Mouse (Mus musculus) retina, postnatal 1 day (tissue): ENCODE results near the gene Scaf8.
"Not testable (repeated sequence)": the region's sequence is repeated elsewhere in the genome, so short reads cannot be mapped to it uniquely, and the experiment has no call there.

Source experiments
- DNase-seq: peaks from one replicate; pipeline ENCODE4 v3.0.0-alpha.2; 2012

Scaf8 gene

DNA sequence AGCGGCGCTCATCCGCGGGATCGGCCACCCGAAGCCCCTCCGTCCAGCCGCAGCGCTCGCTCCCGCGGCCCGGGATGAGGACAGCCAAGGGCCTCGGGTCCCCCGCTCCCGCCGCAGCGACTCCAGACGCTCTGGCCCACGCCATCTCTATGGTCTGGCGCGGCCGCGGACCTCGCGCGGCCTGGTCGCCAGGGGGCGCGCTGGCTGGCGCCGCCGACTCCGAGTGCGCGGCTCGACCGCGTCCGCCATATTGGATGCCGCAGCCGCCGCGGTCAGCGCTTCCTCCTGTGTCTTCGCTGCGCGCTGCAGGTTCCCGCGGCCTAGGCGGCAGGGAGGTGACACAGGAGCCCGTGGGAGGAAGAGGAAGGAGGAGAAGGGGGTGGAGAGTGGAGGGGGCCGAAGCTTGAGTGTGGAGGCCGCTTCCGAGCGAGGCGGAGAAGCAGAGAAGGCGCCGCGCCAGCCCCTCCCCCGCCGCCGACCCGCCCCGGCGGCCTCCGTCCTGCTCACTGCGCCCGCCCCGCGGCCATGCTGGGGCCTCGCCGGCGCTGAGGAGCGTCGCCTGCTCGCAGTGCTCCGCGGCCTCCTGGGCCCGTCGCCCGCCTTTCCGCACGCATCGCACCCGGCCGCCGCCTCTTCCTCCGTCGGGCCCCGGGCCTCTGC lies at the start of gene Scaf8:
Gene Scaf8 (plus strand): TSS at position 253 of the 660 bp plus-strand sequence.
- peak; percentile 95 for DNase-seq

DNA sequence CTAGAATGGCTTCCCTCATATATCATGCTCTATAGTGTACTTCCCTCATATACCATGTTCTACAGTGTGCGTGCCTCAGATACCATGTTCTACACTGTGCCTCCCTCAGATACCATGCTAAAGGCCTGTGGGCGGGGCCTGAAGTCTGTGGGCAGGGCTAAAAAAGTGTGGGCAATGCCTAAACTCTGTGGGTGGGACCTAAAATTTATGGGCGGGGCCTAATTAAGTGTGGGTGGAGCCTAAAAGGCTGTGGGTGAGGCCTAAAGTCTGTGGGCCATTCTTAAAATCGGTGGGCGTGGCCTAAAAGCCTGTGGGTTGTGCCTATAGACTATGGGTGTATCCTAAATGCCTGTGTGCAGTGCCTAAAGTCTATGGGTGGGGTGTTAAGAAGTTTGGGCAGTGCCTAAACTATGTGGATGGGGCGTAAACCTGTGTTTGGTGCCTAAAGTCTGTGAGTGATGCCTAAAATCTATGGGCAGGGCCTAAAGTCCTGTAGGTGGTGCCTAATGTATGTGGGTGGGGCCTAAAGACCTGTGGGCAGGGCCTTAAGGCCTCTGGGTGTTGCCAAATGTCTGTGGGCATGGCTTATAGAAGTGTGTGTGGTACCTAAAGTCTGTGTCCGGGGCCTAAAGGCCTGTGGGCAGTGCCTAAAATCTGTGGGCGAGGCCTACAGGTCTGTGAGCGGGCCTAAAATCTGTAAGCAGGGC lies 39.5 kb upstream of the Scaf8 start:
- DNase-seq: no peak

DNA sequence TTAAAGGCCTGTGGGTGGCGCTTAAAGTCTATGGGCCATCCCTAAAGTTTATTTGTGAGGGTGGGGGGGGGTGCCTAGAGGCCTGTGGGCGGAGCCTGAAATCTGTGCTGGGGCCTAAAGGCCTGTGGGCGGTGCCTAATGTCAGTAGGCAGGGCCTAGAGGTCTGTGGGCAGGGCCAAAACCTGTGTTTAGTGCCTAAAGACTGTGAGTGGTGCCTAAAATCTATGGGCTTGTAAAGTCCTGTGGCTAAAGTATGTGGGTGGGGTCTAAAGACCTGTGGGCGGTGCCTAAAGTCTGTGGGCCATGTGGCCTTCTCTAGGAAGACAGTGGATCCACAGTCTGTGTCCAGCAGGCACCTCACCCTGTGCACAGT lies 38.9 kb upstream of the Scaf8 start:
- DNase-seq: no peak

DNA sequence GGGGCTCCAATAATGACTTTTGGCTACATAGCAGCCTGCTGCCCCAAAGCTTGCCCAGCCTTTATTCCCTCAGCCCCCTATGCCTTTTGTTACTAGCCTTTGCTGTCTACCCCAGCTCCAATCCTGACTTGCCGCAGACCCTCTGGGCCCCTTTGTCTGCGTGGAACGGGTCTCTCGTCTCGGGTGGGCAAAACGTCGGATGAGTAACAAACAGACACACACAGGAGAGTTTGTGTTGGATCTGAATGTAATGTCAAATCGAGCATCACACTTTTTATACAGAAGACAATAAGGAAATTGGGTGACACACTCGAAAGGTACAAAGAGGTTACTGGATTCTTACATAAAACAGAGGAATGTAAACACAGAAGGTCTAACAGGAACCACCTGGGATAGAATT lies 36.8 kb upstream of the Scaf8 start:
- DNase-seq: not testable (repeated sequence)

DNA sequence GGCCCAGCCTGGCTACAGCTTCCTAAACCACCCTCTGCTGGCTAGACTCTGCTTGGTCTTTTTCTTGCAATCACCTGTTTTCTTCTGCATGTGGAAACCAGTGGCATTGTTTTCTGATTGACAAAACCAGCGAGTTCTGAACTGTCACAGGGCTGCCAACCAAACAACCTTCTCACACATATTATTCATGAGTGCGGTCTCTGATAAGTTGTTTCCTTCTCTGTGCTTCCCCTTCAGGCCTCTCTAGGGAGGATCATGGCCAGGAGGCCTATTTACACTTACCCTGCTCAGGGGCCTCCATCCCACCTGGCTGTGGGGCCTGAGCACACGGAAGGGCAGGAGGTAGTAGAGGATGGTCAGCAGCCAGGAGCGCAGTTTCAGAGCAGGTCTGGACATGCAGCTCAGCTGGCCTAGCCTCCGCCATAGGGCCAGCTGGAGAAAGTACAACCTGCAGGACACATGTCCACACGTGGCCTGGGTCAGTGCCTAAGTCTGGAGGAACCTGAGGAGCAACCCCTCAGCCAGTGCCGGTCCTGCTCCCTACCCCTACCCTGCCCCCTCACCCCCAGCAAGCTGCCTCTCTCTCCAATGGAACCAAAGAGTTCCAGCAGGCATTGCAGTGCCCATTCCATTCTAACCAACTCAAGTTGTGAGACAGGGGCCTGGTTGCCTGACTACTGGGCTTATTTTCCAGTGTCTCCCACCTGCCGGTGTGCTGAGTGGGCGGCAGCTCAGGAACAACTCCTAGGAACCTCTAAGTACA lies 34.0 kb upstream of the Scaf8 start:
- not testable (repeated sequence) for DNase-seq

DNA sequence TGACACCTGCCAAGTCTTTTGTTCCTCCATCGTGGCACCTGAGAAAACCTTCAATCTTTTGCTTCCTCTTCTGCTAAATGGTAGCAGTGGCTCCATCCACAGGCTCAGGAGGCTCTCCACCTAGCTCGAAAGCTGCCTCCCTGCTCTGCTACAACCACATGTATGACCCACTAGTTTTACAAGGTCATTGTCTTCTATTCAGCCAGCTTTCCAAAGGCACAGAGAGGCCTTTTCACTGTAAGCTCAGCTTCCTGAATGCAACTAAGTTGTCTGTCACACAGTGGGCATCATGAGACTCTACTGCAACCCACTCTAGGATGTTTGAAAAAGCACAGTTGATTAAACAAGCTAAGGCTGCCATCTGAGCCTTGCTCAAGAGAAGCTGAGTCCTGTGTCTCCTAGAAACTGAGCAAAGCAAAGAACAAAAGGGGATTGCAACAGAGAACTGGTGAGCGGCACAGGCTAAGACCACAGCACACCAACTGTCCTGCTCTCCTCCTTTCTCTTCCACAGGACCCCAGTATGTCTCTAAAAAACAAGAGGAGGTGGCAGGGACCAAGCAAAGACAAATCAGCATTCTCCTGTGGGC lies 33.2 kb upstream of the Scaf8 start:
- DNase-seq: not testable (repeated sequence)

DNA sequence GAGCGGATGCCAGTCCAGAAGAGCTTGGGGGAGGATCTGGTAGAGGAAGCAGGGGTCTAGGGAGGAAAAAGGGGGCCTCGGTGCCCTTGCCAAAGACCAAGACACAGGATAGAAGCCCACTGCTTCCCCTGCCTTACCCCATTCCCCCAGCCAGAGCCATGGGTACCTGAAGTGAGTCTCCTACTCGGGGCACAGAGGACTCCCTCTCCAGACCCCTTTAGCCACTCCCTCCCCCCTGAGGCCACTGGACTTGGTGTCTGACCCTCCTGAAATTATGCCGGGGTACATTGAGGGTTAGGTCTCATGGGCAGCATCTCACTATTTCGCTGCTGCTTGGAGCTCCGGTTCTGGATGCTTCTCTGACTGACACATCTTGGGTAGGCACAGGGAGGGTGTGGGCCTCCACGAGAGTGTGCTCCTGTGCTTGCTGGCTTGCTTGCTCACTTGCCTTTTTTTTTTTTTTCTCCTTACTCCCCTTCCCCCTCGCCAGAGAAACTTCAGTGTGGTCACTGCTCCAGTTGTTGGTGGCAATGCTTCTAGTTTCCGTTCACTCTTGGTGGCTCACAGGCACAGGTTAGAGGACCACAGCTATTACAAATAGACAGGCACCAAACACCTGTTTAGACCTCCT lies 32.5 kb upstream of the Scaf8 start:
- DNase-seq: peak; percentile 50

DNA sequence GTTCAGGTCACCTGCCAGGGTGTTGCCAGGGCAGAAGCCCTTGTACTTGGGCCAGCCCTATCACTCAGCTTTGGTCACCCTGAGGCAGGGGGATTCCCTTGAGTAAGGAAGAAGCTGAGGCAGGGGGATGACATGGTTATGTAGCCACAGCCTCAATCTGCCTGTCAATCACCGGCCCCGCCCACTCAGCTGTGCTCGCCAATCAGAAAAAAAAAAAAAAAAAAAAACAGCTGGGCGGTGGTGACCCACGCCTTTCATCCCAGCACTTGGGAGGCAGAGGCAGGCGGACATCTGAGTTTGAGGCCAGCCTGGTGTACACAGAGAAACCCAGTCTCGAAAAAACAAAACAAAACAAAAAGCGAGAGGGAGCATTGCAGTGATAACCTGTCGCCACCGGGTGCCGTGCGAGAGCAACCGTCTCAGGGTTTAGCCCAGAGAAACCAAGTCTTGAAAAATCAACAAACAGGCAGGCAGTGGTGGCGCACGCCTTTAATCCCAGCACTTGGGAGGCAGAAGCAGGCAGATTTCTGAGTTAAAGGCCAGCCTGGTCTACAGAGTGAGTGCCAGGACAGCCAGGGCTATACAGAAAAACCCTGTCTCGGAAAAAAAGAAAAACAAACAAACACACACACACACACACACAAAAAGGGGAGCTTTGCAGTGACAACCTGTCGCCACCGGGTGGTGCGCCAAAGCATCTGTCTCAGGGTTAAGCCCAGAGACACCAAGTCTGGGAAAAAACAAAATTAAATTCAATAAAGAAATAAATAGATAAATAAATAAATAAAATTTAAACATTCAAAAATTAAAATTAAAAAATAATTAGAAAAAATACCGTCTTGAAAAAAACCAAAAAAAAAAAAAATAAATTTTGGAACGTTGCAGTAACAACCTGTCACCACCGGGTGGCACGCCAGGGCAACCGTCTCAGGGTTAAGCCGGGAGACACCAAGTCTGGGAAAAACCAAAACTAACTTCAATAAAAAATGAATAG lies 31.7 kb upstream of the Scaf8 start:
- DNase-seq: peak; percentile 76

DNA sequence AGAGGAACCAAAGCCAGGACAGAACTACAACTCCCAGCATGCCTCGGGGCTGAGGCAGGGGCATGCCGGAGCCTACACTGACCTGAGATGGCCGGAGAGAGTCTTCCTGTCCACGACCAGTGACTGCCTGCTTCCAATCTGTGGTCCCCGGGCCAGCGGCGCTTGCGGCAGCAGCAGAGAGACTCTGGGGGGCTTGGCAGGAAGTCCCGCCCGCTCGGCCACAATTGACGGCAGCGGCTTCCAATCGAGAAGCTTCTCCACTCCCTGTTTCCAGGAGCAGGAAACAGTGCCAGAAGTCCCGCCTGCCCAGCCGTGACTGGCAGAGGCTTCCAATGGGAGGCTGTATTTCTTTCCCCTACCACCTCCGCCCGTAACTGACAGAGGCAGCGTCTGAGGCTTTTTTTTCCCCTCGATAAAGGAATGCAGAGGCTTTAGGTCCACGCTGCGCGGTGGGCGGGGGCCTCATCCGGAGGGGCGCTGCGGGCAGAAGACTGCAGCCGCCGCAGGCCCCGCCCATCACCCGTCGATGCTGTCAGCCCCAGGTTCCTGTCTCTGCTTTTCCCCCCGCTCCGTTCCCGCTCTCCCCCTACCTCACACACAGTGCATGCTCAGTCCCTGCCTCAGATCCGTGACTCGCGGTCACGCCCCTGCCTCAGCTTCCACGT lies 30.8 kb upstream of the Scaf8 start:
- peak; percentile 96 for DNase-seq

DNA sequence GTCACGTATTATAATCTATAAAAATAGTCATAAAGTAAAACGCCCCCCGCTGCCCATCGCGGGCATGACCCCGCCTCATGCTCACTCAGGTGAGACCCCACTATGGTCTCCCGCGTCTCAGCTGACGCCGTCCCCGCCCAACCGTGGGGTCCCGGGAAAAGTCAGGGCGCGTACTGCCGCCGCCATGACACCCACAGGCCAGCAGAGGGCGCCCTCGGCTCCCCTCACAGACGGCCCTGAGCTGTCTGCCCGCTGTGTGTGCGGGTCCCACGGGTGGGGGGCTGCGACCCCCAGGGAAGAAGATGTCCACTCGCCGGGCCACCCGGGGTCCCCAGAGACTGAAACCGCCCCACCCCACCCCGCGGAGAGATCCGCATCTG lies 30.2 kb upstream of the Scaf8 start:
- peak; percentile 88 for DNase-seq

DNA sequence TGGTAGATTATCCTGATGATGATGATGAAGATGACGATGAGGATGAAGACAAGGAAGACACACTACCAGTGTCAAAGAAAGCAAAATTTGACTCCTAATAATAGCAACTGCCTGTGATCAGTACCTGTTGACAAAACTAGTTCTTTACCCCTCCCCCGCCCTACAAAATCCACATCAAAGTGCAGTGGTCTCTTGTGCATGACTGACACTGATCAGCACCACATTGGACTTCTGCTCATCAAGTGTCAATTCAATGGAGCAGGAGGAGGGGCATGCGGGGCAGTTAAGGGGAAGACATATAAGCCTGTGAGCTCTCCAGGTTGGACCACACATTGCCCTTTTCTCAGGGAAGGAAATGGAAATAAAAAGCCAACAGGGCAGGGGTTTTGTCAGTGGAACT lies 29.6 kb upstream of the Scaf8 start:
- DNase-seq: peak; percentile 21

DNA sequence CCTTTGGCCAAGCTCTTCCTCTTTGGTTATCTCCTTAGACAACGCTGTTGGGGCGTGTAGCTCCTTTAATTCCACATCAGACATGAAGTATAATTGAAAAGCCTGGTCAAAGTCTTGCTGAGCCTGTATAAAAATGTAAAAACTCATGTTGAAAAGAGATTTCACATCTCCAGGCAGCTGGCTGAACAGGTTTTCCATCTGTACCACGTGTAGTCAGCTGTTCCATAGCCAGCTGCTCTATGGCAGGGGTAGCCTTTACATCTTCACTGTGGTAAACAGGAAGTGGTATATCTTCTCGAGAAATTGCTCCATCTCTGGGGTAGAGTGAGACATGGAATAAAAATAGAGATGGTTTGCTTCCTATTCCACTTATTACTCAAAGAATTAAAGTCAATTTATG lies 22.1 kb upstream of the Scaf8 start:
- no peak for DNase-seq

DNA sequence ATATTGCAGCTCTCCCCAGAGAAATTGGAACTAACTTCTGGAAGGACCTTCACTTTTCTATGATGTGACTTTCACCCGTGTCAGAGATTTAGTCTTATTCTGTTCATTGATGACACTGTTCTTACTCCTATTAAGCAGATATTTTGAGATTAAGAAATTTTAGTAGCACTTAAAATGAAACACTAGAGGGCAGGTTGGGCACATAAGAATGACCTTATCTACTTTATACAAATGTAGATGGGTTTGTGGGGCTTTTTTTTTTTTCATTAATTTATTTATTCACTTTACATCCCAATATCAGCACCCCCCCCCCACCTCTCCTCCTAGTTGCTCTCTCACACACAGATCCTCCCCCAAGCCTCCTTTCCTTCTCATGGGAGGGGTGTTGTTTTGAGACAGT lies 15.5 kb upstream of the Scaf8 start:
- not testable (repeated sequence) for DNase-seq

DNA sequence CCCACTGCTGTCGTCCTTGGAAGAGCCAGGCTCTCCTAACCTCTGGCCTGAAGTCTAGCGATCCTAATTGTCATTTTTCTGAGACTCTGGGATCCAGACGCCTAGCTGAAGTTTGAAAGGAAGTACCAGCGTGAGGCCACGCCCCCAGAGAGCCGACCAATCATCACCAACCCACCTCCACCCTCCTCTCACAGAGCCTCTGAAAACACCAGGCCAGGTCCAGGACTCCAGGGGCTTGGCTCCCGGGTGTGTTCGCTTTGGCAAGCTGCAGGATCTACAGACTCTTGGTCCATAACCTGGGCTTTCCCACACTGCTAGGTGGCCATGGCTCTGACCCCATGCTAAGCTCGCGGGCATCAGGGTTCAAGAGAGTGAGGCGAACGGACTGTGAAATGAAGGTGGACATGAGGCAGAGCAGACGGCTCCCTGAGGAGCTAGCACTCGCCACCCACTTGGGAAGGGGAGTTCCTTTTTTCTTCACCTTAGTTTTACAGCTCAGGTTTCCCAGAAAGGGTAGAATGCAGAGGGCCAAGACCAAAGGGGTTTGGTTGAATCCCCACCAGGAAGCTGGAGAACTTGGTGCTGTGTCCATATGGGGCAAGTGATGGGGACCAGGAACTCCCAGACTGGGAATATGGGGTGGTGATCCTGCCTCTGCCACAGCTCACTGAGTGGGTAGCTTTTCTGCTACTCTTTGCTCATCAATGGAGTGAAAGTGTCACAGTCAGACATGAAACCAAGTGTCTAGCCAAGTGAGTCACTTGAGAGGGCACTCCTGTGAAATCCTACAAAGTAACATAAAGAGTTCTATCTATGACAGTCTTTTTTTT lies 12.2 kb upstream of the Scaf8 start:
- DNase-seq: peak; percentile 81

DNA sequence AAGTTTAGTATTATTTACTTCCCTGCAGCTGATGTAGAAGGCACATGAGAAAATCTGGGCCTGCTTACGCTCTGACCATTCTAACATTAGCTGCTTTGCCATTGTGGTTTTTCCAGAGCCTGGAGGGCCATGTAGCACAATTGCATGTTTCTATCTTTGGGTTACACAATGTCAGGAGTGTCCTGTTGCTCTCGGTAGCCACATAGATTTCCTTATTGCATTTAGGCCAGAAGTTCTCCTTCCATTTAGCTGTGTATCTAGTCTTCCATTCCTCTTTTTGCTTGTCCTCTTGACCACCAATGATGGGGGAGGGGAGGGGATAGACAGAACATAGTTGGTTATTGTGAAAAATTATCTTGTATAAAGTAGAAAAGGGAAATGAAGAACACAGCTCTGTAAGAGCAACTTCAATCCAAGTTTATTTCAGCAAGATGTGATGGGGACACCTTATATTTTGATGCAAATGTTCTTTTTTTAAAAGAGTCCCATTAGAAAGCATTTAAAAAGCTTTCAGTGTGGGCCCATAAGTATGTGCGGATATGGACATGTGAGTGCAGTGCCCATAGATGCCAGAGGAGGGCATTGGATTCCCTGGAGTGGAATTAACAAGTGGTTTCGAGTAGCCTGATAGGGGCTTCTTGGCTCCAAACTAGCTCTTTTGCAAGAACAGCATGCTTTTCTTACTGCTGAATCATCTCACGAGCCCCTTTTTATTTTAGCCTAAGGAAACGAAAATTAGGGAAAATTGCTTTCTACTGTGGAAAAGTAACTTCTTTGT lies 10.4 kb upstream of the Scaf8 start:
- DNase-seq: peak; percentile 25

DNA sequence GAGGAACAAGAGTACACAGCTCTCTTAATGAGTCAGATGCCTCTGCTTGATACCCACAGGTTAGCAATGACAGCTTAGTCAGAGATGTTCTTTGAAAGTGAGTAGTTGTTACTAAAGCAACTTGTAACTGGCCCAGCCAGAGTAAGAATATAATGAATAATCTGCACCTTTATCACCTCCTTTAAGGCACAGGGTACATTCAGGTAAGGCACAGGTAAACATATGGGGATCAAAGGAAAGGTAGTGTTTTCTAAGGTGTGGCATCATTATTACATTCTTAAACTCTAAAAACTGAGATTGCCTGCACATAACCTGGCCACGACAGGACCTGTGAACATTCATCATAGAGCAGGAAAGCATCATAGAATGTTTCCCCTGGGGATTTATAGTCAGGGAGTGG lies 9.8 kb upstream of the Scaf8 start:
- DNase-seq: no peak

DNA sequence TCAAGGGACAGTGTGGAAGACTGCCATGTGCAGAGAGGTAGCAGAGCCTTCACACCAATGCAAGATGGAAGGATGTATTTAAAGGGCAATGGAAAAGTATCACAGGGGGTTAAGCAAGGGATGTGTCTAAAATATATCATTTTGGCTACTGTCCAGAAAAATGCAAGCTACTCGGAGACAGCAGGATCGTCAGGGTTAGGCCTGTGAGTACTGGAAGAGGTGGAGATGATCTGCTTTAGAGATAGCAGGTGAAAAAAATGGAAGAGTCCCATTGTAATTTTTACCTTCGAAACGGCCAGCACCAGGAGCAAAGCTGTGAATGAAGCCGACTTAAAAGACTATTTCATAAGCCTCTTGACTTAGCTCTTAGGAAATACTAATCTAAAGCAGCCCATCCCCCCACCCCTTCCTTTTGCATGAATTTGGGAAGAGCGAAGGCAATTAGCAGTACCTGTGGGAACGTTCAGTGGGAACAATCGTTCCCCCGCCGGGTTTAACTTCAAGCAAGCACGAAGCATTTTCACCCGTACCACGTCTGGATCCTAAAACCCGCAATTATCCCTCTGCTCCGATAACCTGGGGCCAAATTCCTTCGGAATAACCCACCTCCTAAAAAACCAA lies 925 bp upstream of the Scaf8 start:
- peak; percentile 3 for DNase-seq

DNA sequence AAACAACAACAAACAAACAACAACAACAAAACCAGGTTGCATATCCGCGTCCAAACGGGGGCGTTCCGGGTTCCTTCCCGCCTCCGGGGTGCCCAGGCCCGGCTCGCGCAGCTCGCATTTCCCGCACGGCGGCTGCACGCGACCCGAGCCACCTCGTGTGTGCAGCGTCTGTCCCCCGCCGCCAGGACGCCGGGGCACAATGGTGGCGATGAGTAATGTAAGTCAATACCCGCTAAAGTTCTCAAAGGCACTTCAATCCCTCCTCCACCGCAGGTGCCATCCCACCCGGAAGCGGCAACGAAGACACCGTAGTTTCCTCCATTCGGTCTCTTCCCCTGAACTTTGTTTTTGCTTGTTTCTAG lies 433 bp upstream of the Scaf8 start:
- DNase-seq: no peak

DNA sequence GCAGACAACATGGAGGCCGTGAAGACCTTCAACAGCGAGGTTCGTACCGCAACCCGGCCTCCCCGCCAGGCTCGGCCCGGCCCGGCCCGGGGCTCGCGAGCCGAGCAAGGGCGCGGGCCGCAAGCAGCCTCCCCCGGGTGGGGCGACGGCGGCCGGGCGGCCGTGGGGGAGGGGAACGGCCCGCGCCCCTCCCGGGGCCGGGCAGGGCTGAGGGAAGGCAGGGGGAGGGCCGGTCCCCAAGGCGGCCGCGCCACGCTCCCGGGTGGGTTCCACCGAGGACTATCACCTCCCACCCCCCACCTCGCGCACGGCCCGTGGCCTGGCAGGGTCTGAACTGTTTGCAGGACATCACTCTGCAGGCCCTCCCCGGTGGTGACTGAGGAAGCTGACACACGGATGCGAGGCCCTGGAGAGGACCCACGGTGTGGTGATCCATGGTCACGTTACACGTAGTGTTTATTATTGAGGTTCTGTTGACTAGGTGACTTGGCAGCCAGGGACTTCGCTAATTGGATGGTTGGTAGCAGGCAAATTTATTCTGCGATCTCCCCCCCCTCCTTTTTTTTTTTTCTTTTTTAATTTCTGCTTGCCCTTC lies 705 bp downstream of the Scaf8 start:
- DNase-seq: peak; percentile 63
